Mouse (Mus musculus): ENCODE measurements at regions not wholly inside any gene's neighbourhood (a gene's known extent, or its start where the extent isn't known, plus 50 kb on each side); places are given as distances from the start of the nearest gene placed in this dataset.
"Not testable (repeated sequence)": the region's sequence is repeated elsewhere in the genome, so short reads cannot be mapped to it uniquely, and the experiment has no call there.

GRCm38 (mm10) chr8:103733466-103733865 lies 368.0 kb upstream of the Cdh5 start:
- intact Hi-C loops (cut with DNase I), result no loop called here
- no peak for DNase-seq

GRCm38 (mm10) chr8:103738330-103738729 lies 363.1 kb upstream of the Cdh5 start:
- intact Hi-C loops (cut with DNase I), result no loop called here

GRCm38 (mm10) chr8:103741395-103741794 lies 360.0 kb upstream of the Cdh5 start:
- no peak for DNase-seq
- intact Hi-C loops (cut with DNase I), result no loop called here

More at GRCm38 (mm10) chr8:103738330-103738729, 363.1 kb upstream of the Cdh5 start:
- peak in 1 of 2 experiments; percentile 6 for DNase-seq

GRCm38 (mm10) chr8:103748734-103749133 lies 352.7 kb upstream of the Cdh5 start:
- DNase-seq, result no peak
- intact Hi-C loops (cut with DNase I), result no loop called here

- no peak for DNase-seq
- intact Hi-C loops (cut with DNase I), result no loop called here
Observed at GRCm38 (mm10) chr8:103750278-103751097, 350.9 kb upstream of the Cdh5 start.

GRCm38 (mm10) chr8:103751161-103751560 lies 350.3 kb upstream of the Cdh5 start:
- intact Hi-C loops (cut with DNase I), result no loop called here
- DNase-seq, result no peak

GRCm38 (mm10) chr8:103763821-103764220 lies 337.6 kb upstream of the Cdh5 start:
- no peak for DNase-seq
- intact Hi-C loops (cut with DNase I), result no loop called here

GRCm38 (mm10) chr8:103779658-103780057 lies 321.8 kb upstream of the Cdh5 start:
- DNase-seq, result no peak

GRCm38 (mm10) chr8:103788308-103788707 lies 313.1 kb upstream of the Cdh5 start:
- DNase-seq, result no peak
- intact Hi-C loops (cut with DNase I), result no loop called here

More at GRCm38 (mm10) chr8:103779658-103780057, 321.8 kb upstream of the Cdh5 start:
- intact Hi-C loops (cut with DNase I), result no loop called here

GRCm38 (mm10) chr8:103793331-103793730 lies 308.1 kb upstream of the Cdh5 start:
- intact Hi-C loops (cut with DNase I), result no loop called here
- DNase-seq, result no peak

GRCm38 (mm10) chr8:103798630-103799029 lies 302.8 kb upstream of the Cdh5 start:
- intact Hi-C loops (cut with DNase I); DNase-seq: not testable (repeated sequence)

GRCm38 (mm10) chr8:103808171-103808570 lies 293.3 kb upstream of the Cdh5 start:
- intact Hi-C loops (cut with DNase I), result no loop called here
- DNase-seq, result no peak

GRCm38 (mm10) chr8:103808580-103808979 lies 292.8 kb upstream of the Cdh5 start:
- intact Hi-C loops (cut with DNase I), result no loop called here
- no peak for DNase-seq

GRCm38 (mm10) chr8:103809140-103809539 lies 292.3 kb upstream of the Cdh5 start:
- no peak for DNase-seq

GRCm38 (mm10) chr8:103813954-103814591 lies 287.4 kb upstream of the Cdh5 start:
- DNase-seq, result no peak
- intact Hi-C loops (cut with DNase I), result no loop called here

More at GRCm38 (mm10) chr8:103809140-103809539, 292.3 kb upstream of the Cdh5 start:
- intact Hi-C loops (cut with DNase I), result no loop called here

GRCm38 (mm10) chr8:103816101-103816894 lies 285.1 kb upstream of the Cdh5 start:
- DNase-seq, result no peak

GRCm38 (mm10) chr8:103823541-103823940 lies 277.9 kb upstream of the Cdh5 start:
- intact Hi-C loops (cut with DNase I), result no loop called here
- DNase-seq, result no peak

More at GRCm38 (mm10) chr8:103816101-103816894, 285.1 kb upstream of the Cdh5 start:
- intact Hi-C loops (cut with DNase I), result no loop called here

- intact Hi-C loops (cut with DNase I), result no loop called here
- no peak for DNase-seq
Observed at GRCm38 (mm10) chr8:103824747-103825146, 276.7 kb upstream of the Cdh5 start.

- intact Hi-C loops (cut with DNase I), result no loop called here
- DNase-seq, result peak; percentile 36 to 65
Observed at GRCm38 (mm10) chr8:103825289-103825688, 276.1 kb upstream of the Cdh5 start.

- no peak for DNase-seq
- intact Hi-C loops (cut with DNase I), result no loop called here
Observed at GRCm38 (mm10) chr8:103830416-103830815, 271.0 kb upstream of the Cdh5 start.

- intact Hi-C loops (cut with DNase I), result no loop called here
- no peak for DNase-seq
Observed at GRCm38 (mm10) chr8:103839990-103840389, 261.4 kb upstream of the Cdh5 start.

Measured in gastrocnemius, postnatal 36 days (tissue).